Mouse (Mus musculus) layer of hippocampus, adult 6 months (tissue): ENCODE data around the gene Sema5a. TPM values are rescaled to one million over a fixed set of nuclear protein-coding genes. Genes with fewer than 3 reads are reported as not detected.

Source experiments
- long read RNA-seq, 2 experiments: library from polyadenylated mRNA; unstranded; transcript quantifications; one replicate each; pipeline ENCODE4 v2.0.0; 2019 to 2020
- polyA plus RNA-seq: library from polyadenylated mRNA; unstranded; fragments of <200 nt; fragmentation: Nextera tagmentation; gene quantifications from 2 replicates; pipeline ENCODE4 v1.2.3, GENCODE M21; 2021

The Sema5a gene
- polyA plus RNA-seq: 15.1 and 16.1 TPM in 2 replicates
- long read RNA-seq, experiment 1, partial matches to known transcripts: 4 of 32 reads
- long read RNA-seq, experiment 1, other reads (novel, unspliced or antisense): 28 of 32 reads
- long read RNA-seq, experiment 2, full-length matches to known transcripts: 2 of 28 reads
- long read RNA-seq, experiment 2, partial matches to known transcripts: 5 of 28 reads
- long read RNA-seq, experiment 2, other reads (novel, unspliced or antisense): 21 of 28 reads

GRCm38 (mm10) chr15:32244344-32244955, at the start of gene Sema5a:
Gene Sema5a, plus strand, starts transcription at chr15:32244810.

Other genes with a start within 250 kb of the Sema5a start
- gene Tas2r119, start 67.5 kb upstream of the Sema5a start, polyA plus RNA-seq: not detected in 2 replicates